Mouse (Mus musculus) liver, adult 2 months (tissue): ENCODE measurements around the gene Myo16.

Experiments used
- CTCF ChIP-seq: fragments of 200-500 bp; IDR thresholded peaks from 2 replicates; pipeline ENCODE4 v1.5.1; 2011; ENCODE audit warnings: low read depth, low read length, control low read depth
- POLR2A ChIP-seq: fragments of 200-500 bp; IDR thresholded peaks from 2 replicates; pipeline ENCODE4 v1.6.1; 2011; ENCODE audit warnings: low read length, control low read depth; ENCODE audit not compliant: insufficient read depth; ENCODE audit errors: extremely low read depth

GRCm38 (mm10) chr8:10462271-10462670 is 308.6 kb downstream of the Myo16 start:
- no peak for TF ChIP-seq CTCF
- TF ChIP-seq POLR2A = no peak
